Mouse (Mus musculus): ENCODE measurements around the gene Vmn1r179.
"Not testable (repeated sequence)": the region's sequence is repeated elsewhere in the genome, so short reads cannot be mapped to it uniquely, and the experiment has no call there.

Gene Vmn1r179

DNA sequence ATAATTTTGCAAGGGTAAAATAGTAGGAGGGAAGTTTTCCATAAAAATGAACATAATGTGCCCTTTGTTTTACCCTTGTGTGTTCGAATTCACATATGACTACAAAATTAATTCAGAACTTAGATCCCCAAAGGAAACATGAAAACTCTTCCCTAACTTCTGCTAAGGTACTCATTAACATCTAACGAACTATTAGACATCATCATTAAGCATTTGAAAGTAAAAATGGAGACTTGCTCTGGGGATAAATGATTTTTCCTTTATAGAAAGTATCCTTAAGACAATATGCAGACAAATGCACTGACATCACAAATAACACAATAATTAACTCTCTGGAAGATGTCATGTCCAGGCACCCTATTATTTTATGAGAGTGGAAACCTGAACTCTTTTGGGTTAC is at the start of gene Vmn1r179:
TSS of gene Vmn1r179 (plus strand) at position 301 of the 400 bp plus-strand sequence.
- no peak for DNase-seq (ENCODE audit: low read depth, low spot score)

DNA sequence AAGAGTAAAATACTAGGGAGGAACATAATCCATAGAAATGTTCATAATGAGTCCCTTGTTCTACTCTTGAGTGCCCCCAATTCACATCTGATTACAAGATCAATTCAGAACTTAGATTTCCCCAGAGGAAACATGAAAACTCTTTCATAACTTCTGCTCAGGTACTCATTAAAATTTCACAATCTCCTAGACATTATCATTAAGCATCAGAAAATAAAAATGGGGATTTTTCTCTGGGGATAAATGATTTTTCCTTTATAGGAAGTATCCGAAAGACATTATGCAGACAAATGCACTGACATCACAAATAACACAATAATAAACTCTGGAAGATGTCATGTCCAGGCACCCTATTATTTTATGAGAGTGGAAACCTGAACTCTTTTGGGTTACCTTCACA is 35.1 kb upstream of the Vmn1r179 start, which contains the start of gene Vmn1r178:
TSS of gene Vmn1r178 (plus strand) at position 301 of the 400 bp plus-strand sequence.
- DNase-seq (ENCODE audit: low read depth, low spot score) = no peak

DNA sequence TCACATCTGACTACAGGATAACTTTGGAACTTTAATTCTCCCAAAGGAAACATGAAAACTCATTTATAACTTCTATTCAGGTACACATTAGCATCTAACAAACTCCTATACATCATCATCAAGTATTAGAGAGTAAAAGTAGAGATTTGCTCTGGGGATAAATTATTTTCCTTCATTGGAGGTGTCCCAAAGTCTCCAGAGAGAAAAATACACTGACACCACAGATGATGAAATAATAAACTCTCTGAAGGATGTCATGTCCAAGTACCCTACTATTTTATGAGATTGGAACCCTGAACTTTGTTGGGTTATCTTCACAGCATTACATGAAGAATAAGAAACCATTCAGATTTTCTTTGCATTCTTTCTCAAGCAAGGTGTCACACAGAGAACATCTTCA is 23.6 kb downstream of the Vmn1r179 start, which contains the start of gene Vmn1r180:
TSS of gene Vmn1r180 (plus strand) at position 301 of the 400 bp plus-strand sequence.
- DNase-seq (ENCODE audit: low read depth, low spot score) = no peak

DNA sequence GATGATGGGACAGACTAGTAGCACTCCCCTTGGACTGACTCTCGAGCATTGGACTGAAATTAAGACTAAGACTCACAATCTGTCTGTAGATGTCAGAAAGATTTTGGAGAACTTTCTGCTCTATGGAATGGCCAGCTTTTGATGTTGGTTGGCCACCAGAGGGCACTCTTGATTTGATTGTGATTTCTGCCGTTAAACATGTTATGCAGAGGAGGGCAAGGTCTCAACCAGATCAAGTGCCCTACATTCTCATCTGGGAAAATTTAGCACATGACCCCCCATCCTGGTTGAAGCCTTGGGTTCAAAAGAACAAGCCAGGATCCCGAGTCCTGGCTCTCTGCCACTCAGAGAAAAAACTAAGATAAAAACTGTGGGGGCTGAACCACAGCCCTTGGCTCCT is 41.3 kb downstream of the Vmn1r179 start:
- not testable (repeated sequence) for DNase-seq (ENCODE audit: low read depth, low spot score)

DNA sequence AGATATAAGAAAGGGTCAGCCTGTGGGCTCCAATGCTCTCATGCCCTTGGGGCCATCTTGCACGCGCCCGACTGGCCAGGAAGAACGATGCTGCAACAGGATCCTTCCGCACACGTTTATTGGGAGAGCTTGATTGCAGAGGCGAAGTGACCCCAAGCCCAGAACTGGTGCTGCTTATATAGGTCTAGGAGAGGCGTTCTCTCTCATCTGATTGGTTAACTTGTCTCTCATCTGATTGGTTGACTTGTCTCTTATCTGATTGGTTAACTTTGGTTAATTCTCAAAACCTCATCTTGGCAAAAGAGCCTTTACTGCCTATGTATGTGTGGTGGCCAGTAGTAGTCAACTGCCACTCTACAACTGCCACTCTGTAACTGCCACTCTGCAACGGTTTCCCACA is 47.5 kb downstream of the Vmn1r179 start, which contains the start of gene Vmn1r181:
TSS of gene Vmn1r181 (plus strand) at position 301 of the 400 bp plus-strand sequence.
- not testable (repeated sequence) for DNase-seq (ENCODE audit: low read depth, low spot score)

Measured in c-Kit-negative CD71-positive TER-119-positive erythroid progenitor cells, embryonic 14.5 days (primary cell).